Mouse (Mus musculus) spleen, adult 2 months (tissue): ENCODE results near the gene Tmem183a.

Source experiments
- CTCF ChIP-seq: fragments of 200-500 bp; IDR thresholded peaks from 2 replicates; pipeline ENCODE4 v1.5.1; 2011; ENCODE audit warnings: mild to moderate bottlenecking, inconsistent platforms; ENCODE audit not compliant: insufficient read depth, insufficient read length, insufficient replicate concordance; ENCODE audit errors: extremely low read depth
- POLR2A ChIP-seq: fragments of 200-500 bp; IDR thresholded peaks from 2 replicates; pipeline ENCODE4 v1.6.1; 2011; ENCODE audit warnings: low read depth, low read length, inconsistent platforms

DNA sequence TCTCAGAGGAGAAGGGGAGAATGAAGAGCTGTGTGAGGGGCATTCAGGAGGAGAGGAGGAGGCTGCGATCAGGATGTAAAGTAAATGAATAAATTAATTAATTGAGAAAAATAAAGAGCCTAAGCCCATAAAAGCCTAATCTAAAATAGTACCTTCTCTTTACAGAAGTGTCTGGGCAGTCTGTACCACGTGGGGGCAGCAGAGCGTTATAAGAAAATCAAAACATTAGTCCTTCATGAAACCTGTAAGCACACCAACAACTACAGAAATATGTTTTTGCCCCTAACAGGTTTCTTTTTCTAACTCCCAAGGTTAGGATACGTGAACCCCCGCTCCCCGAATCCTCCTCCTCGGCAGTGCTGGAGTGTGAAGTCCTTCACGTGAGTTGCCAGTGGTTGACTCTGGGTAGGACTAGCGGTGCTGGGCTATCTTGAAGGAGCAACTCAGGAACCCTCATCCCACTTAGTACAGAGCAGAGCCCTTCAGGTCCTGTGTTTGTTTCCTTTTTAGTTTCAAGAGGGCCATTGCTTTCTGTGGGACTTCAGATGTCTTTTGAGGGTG is 7.1 kb upstream of the Tmem183a start:
- TF ChIP-seq POLR2A (no peak), CTCF (no peak)
